Mouse (Mus musculus): Measurements from ENCODE around the gene Gm3194.
"Not testable (repeated sequence)": the region's sequence is repeated elsewhere in the genome, so short reads cannot be mapped to it uniquely, and the experiment has no call there.

Gm3194 gene

DNA sequence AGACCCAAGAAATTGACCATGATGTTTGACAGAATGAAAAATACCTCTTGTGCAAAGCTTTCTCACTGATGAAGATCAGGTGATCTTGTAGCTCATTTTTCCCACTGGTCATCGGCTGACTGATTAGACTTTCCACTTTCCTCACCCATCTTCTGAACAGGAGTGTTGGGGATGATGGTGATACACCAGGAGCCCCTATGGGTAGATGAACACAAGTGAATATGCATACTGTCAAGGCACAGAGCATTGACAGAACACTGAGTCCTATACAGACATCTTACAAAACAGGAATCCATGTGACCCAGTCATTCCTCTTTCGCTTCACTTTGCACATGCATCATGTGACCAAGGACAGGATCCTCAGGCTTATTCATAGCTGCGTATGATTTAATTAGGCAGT is at the start of gene Gm3194:
Gene Gm3194 (minus strand): TSS at position 101 of the 400 bp plus-strand sequence.
- not testable (repeated sequence) for DNase-seq (ENCODE audit: low spot score)

GRCm38 (mm10) chr14:5501374-5501773 is 46.1 kb upstream of the Gm3194 start, which contains the start of gene Gm3488:
Gm3488 (plus strand) TSS chr14:5501674.
- not testable (repeated sequence) for DNase-seq (ENCODE audit: low spot score)

DNA sequence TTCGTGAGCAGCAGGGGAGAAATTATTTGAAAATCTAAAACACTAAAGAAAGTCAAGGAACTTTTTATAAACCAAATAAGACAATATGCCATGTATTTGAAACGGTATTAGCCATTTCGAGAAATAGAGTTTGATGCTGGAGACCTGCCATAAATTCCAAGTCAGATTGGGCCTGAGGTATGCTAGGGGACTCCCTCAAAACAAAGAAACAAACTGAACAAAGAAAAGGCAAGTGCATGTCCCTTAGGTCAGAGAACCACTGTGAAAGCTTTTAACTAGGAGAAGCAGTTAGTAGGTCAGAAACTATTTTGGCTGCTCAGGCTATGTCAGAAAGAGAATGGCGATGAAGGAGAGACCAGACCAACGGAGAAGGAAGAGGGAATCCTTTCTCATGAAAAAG is 28.6 kb upstream of the Gm3194 start, which contains the start of gene Gm3187:
Gene Gm3187 (plus strand): TSS at position 301 of the 400 bp plus-strand sequence.
- not testable (repeated sequence) for DNase-seq (ENCODE audit: low spot score)

DNA sequence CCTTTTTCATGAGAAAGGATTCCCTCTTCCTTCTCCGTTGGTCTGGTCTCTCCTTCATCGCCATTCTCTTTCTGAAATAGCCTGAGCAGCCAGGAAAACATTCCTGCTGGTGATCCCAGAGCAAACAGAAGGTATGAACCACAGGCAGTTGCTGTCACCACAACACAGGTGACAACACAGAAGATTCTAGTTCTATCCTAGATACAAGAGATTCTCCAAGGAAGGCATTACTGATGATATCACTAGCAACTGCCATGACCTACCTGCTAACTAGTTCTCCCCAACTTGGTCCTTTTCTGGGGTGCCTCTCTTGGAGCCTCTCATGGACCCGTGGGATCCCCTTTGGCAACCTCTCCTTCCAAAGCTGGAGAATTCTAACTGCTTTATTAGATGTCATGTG is 22.5 kb upstream of the Gm3194 start, which contains the start of gene Gm8246:
Gene Gm8246 (minus strand): TSS at position 101 of the 400 bp plus-strand sequence.
- not testable (repeated sequence) for DNase-seq (ENCODE audit: low spot score)

DNA sequence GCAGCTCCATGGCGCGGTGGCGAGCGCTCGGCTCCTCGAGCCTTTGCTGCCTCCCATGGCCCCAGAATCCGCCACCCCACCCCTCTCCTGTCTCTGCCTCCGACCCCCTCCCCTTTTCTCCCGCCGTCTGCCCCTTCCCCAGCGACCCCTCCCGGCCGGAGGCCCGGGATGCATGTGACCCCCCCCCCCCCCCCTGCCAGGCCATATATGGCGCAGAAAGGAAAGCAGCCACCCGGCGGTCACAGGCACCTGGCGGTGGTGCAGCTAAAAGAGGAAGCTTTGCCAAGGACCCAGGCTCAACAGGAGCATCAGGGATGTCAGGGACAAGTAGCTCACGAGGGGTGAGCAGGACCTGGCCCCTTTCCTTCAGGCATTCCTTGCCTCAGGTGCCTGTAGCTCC is 5.2 kb upstream of the Gm3194 start:
- DNase-seq (ENCODE audit: low spot score): not testable (repeated sequence)

DNA sequence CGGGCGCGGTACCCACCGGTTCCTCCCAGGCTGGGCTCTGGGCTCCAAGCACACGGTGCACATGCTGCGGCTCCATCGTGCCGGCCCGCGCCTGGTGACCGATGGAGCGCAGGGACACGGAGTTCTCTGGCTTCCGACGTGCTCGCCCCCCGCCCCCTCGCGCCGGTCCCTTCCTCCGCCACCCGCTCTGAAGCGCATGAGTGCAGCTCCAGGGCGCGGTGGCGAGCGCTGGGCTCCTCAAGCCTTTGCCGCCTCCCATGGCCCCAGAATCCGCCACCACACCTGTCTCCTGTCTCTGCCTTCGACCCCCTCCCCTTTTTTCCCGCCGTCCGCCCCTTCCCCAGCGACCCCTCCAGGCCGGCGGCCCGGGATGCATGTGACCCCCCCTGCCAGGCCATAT is 66.3 kb downstream of the Gm3194 start, which contains the start of gene Gm3500:
Gene Gm3500 (minus strand): TSS at position 101 of the 400 bp plus-strand sequence.
- not testable (repeated sequence) for DNase-seq (ENCODE audit: low spot score)
